Mouse (Mus musculus) liver, postnatal 0 days (tissue): Measurements from ENCODE around the gene Tbcc. TPM values are rescaled to one million over a fixed set of nuclear protein-coding genes. Genes with fewer than 3 reads are reported as not detected.

Experiments used
- ATAC-seq: fragments of 200-750 bp; cut with Nextera tagmentation; 2 replicates; pipeline ENCODE4 v1.8.0; 2017; ENCODE audit warnings: mild to moderate bottlenecking, moderate library complexity
- DNase-seq: peaks from one replicate; pipeline ENCODE4 v3.0.0-alpha.2; 2016
- H3K27ac ChIP-seq: fragments of 300-500 bp; sonication (generic); 2 replicates; pipeline ENCODE4 v1.5.1; 2014; ENCODE audit warnings: antibody characterized with exemption, moderate library complexity, mild to moderate bottlenecking, low read depth
- H3K27me3 ChIP-seq: fragments of 300-500 bp; sonication (generic); 2 replicates; pipeline ENCODE4 v1.6.1; 2014; ENCODE audit warnings: low read length, control low read depth, mixed read lengths; ENCODE audit not compliant: insufficient read depth
- H3K36me3 ChIP-seq: fragments of 300-500 bp; sonication (generic); replicated peaks from 2 replicates; pipeline ENCODE4 v1.6.1; 2014; ENCODE audit warnings: mild to moderate bottlenecking, control low read depth, low read length, moderate library complexity, mixed read lengths; ENCODE audit not compliant: insufficient read depth
- H3K4me1 ChIP-seq: fragments of 300-500 bp; sonication (generic); 2 replicates; pipeline ENCODE4 v1.6.1; 2014; ENCODE audit warnings: antibody characterized with exemption, mild to moderate bottlenecking, control low read depth; ENCODE audit not compliant: insufficient read depth
- H3K4me2 ChIP-seq: fragments of 300-500 bp; sonication (generic); 2 replicates; pipeline ENCODE4 v1.6.1; 2014; ENCODE audit warnings: low read depth, mild to moderate bottlenecking, low read length, moderate library complexity, mixed read lengths
- H3K4me3 ChIP-seq: fragments of 300-500 bp; sonication (generic); 2 replicates; pipeline ENCODE4 v1.5.1; 2014; ENCODE audit warnings: low read depth, low read length
- H3K9ac ChIP-seq: fragments of 300-500 bp; sonication (generic); replicated peaks from 2 replicates; pipeline ENCODE4 v1.6.1; 2014; ENCODE audit warnings: mild to moderate bottlenecking, moderate library complexity
- H3K9me3 ChIP-seq: fragments of 300-500 bp; sonication (generic); 2 replicates; pipeline ENCODE4 v1.6.1; 2016; ENCODE audit warnings: mild to moderate bottlenecking, control low read depth, low read length, mixed read lengths
- CTCF ChIP-seq: sonication (generic); IDR thresholded peaks from 2 replicates; pipeline ENCODE4 v1.5.1; 2016; ENCODE audit warnings: antibody characterized with exemption, low read depth
- EP300 ChIP-seq: IDR thresholded peaks from 2 replicates; pipeline ENCODE4 v1.6.1; 2016; ENCODE audit warnings: antibody characterized with exemption, low read depth, mild to moderate bottlenecking
- WGBS: fragments of 180-500 bp; shearing (Covaris S2); extraction: QIAGEN DNeasy Blood & Tissue Kit; methylation state at CpG from one replicate; pipeline ENCODE4 v1.1.7; 2014; ENCODE audit not compliant: insufficient replicate concordance; 5-methylcytosine and 5-hydroxymethylcytosine counted together
- polyA plus RNA-seq: library from polyadenylated mRNA; unstranded; fragments of >200 nt; fragmentation: Nextera tagmentation; extraction: Ambion mirVana; gene quantifications from 2 replicates; pipeline ENCODE4 v1.2.1, GENCODE M21; 2015

The Tbcc gene
- polyA plus RNA-seq, 1 experiment from 2014 or later: 24.1 TPM

DNA sequence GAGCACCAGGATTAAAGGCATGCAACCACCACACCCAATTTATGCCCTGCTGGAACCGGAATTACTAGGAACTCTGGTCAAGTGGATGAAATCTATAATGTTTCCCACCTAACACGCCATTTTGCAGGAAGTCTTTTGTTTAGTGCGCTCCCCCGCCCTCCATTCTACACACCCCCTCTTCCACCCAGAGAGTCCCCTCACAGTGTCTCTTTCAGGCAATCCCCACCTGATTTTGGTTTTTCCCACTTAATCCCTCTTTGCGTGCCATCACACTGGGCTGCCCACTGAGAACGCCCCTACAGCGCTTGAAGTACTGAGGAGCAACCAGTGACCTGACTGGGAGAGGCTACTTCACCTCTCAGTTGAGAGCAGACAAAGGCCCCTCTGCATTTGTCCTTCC, 43.3 kb upstream of the Tbcc start:
- 0 out of 2 replicates have a peak, but pooled peaks cover 5% of the 10 kb centered on the region for H3K4me1 ChIP-seq
- H3K4me3 ChIP-seq: no peak overlapping the region
- no peaks in the 10 kb centered on the region for H3K27me3 ChIP-seq
- no peak for TF ChIP-seq EP300
- H3K36me3 ChIP-seq: no peaks in the 10 kb centered on the region
- no peak overlapping the region for H3K9ac ChIP-seq
- no peak overlapping the region for H3K27ac ChIP-seq
- DNase-seq (no peak), ATAC-seq (no peak)
- H3K9me3 ChIP-seq: no peaks in the 10 kb centered on the region
- H3K4me2 ChIP-seq: no peak overlapping the region
- 93% methylated on average over 7 of the region's 7 CpGs for WGBS

DNA sequence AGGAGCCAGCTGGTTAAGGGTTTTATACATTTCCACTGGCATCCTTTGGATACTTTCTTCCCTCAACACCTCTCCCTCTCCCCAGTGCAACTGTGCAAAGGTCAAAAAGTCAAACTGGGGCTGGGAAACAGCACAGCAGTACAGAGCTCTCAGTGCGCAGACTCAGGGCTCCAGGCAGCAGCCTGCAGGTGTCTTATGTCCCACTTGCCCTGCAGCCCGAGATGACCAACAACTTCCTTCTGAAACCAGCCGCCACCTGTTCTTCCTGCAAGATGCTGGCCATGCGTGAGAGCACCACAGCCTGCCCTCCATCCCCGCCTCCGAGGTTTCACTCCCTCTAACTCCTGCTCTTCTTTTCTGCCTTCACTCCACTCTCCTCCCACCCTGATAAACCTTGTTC, 37.8 kb upstream of the Tbcc start:
- DNase-seq (peak; percentile 51), ATAC-seq (no peak)
- no peak overlapping the region for H3K9ac ChIP-seq
- TF ChIP-seq CTCF (no peak), EP300 (no peak)
- no peak overlapping the region for H3K4me2 ChIP-seq
- H3K27ac ChIP-seq: 0 out of 2 replicates have a peak overlapping the region, but pooled peaks have one; percentile 8
- 42% methylated on average over 6 of the region's 6 CpGs for WGBS
- no peak overlapping the region for H3K4me3 ChIP-seq
- no peaks in the 10 kb centered on the region for H3K27me3 ChIP-seq
- no peaks in the 10 kb centered on the region for H3K36me3 ChIP-seq
- H3K4me1 ChIP-seq: peaks cover 29% of the 10 kb centered on the region
- no peaks in the 10 kb centered on the region for H3K9me3 ChIP-seq

DNA sequence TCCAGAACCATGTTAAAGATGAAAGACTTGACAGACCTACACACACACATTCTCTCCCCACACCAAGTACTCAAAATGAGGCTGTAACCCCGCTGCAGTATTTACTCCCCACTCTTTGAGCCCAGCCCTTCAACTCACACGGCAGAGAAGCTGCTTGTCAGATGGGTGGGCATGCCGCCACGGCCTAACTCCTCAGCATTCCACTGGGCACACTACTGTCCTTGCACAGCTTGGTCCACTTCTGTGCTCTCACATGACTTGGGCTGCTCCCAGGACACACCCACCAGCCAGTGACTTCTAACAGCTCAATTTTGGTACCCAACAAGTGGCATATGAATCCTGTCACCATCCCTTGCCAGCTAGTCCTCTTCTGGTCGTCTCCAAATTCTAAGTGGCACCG, 37.2 kb upstream of the Tbcc start:
- peak; percentile 34 for DNase-seq
- Histone ChIP-seq H3K27me3 (no peaks in the 10 kb centered on the region), H3K4me1 (peaks cover 29% of the 10 kb centered on the region), H3K36me3 (no peaks in the 10 kb centered on the region), H3K9me3 (no peaks in the 10 kb centered on the region), H3K9ac (no peak overlapping the region), H3K4me2 (no peak overlapping the region), H3K27ac (0 out of 2 replicates have a peak overlapping the region, but pooled peaks have one; percentile 8), H3K4me3 (no peak overlapping the region)
- no peak for TF ChIP-seq EP300
- TF ChIP-seq CTCF: no peak
- 58% methylated on average over 6 of the region's 6 CpGs for WGBS
- ATAC-seq: no peak

DNA sequence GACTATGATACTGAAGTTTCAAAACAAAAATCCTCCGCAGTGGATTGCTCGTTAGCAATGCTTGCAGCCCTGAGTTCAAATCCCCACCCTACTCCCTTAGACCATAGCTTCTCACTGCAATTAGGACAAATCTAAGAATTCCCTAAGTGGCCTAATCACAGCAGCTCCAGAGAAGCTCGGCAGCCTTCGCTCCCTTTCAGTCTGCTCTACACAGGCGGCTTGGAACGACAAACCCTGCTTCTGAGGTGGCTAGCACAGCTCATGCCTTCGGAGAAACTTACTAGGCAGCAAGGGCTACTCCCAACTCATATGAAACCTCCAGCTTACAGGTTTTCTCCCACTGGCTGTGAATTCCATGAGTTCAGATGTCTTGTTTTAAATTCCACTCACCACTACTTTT, 36.4 kb upstream of the Tbcc start:
- Histone ChIP-seq H3K4me2 (no peak overlapping the region), H3K9me3 (no peaks in the 10 kb centered on the region), H3K27ac (0 out of 2 replicates have a peak overlapping the region, but pooled peaks have one; percentile 17), H3K36me3 (no peaks in the 10 kb centered on the region), H3K27me3 (no peaks in the 10 kb centered on the region), H3K9ac (no peak overlapping the region), H3K4me1 (peaks cover 29% of the 10 kb centered on the region), H3K4me3 (no peak overlapping the region)
- WGBS: 84% methylated on average over 7 of the region's 7 CpGs
- ATAC-seq (no peak), DNase-seq (no peak)
- TF ChIP-seq EP300: no peak

DNA sequence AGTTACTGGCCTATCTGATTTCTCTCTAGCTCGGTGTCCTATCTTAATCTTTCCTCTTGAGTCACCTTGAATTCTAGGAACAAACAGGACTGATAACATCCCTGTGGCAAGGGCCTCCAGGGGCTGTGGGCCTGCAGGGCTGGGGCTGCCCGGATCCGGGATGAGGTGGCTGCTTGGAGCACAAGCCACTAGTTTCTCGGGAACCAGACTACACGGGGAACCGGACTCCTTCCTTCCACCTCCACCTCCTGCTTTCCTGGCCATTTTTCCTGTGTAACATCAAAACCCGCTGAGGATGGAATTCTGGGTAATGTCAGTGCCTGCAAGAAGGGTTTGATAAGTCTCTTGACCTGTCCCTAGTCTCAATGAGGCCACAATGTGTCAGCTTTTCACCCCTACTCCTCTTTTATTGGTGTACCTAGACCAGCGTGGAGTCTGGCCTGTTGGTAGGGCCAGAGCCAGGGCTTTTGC, 35.8 kb upstream of the Tbcc start:
- 0 out of 2 replicates have a peak overlapping the region, but pooled peaks have one; percentile 17 for H3K27ac ChIP-seq
- no peak for ATAC-seq
- no peak overlapping the region for H3K4me2 ChIP-seq

DNA sequence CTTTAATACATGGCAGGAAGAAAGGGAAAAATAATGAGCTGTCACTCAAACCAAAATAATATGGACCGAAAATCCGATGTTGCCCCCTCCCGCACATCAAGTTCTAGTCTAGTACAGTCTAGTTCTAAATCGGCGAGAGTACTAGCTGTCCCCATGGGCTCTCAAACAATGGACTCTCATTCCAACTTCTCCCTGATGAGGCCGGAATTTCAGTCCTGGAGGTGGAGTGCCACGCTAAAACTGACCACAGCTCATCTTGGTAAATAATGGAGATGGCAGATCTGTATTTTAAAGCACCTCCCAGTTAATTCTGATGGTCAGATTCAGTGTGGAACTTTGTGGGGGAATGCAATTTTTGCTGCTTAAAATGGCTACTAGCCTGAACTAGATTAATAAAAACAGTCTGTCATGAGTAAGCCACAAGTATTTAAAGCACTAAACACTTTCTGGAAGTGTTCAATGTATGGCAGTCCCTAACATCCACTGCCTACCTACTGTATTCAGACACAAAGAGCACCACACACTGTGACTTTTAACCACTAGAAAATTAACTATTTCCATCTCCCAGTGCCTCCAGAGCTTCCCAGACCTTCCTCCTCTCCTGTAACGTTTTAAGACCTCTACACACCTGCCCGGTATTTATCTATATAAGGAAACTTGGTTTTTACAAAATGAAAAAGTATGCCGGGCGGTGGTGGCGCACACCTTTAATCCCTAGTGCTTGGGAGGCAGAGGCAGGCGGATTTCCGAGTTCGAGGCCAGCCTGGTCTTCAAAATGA, 35.0 kb upstream of the Tbcc start:
- H3K36me3 ChIP-seq: no peaks in the 10 kb centered on the region
- WGBS: 58% methylated on average over 15 of the region's 15 CpGs
- no peaks in the 10 kb centered on the region for H3K27me3 ChIP-seq
- no peaks in the 10 kb centered on the region for H3K9me3 ChIP-seq
- H3K9ac ChIP-seq: peak overlapping the region; percentile 100
- H3K27ac ChIP-seq: peak overlapping the region; percentile 100
- TF ChIP-seq CTCF: no peak
- TF ChIP-seq EP300: no peak
- peaks cover 29% of the 10 kb centered on the region for H3K4me1 ChIP-seq
- ATAC-seq: no peak
- peak overlapping the region; percentile 91 for H3K4me3 ChIP-seq
- peak; percentile 37 for DNase-seq
- peak overlapping the region; percentile 84 for H3K4me2 ChIP-seq

More for the DNA sequence above, 35.8 kb upstream of the Tbcc start:
- Histone ChIP-seq H3K36me3 (no peaks in the 10 kb centered on the region), H3K9ac (no peak overlapping the region; the same call in 1 of the 2 replicates), H3K27me3 (no peaks in the 10 kb centered on the region), H3K9me3 (no peaks in the 10 kb centered on the region), H3K4me3 (no peak overlapping the region), H3K4me1 (peaks cover 29% of the 10 kb centered on the region)
- TF ChIP-seq CTCF (no peak), EP300 (no peak)
- DNase-seq: no peak
- 52% methylated on average over 8 of the region's 8 CpGs for WGBS
